Mouse (Mus musculus): ENCODE data around the gene Kcmf1.

Kcmf1 gene

DNA sequence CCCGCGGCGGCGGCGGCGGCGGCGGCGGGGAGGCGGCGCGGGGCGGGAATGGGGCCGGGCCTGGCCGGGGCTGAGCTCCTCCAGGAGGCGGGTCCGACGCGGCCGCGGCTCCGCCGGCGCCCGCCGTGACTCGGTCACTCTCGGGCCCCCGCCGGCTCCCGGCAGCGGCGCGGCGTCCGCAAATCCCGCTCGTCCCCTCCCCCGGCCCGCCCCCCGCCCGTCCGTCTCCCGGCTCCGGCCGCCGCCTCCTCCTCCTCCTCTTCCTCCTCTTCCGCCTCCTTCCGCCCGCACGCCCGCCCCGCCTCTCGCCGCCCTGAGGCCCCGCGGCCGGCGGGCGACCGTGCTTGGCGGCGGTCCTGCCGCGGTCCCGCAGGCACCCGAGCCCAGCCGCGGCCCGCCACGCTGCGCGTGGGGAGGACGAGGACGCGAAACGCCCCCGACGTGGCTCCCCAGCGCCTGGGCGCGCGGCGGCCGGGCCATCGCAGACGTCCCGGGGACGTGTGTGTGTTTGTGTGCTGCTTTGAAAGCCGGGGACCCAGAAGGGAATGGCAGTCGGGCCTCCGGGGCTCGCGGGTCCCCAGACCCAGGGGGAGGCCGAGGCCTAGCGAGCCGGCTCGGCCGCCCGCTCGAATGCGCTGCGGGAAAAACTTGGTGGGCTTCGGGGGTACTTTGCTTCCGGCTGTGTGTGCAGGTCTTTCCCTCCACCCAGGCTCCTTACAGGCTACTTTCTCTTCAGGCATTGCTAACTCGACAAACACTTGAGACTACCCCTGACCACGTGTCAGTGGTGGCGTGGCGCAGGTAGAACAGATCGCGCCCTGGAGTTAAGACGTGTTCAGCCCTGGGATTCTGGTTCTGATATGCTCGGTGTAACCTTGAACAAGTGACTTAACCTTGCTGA lies at the start of gene Kcmf1:
TSS of gene Kcmf1 (minus strand) at position 199 of the 901 bp plus-strand sequence.
- DNase-seq (ENCODE audit: low read depth): peak; percentile 83

GRCm38 (mm10) chr6:72949161-72949756 lies 49.5 kb upstream of the Kcmf1 start:
- DNase-seq (ENCODE audit: low read depth): no peak

GRCm38 (mm10) chr6:72948392-72948791 lies 48.6 kb upstream of the Kcmf1 start:
- DNase-seq (ENCODE audit: low read depth): no peak

DNA sequence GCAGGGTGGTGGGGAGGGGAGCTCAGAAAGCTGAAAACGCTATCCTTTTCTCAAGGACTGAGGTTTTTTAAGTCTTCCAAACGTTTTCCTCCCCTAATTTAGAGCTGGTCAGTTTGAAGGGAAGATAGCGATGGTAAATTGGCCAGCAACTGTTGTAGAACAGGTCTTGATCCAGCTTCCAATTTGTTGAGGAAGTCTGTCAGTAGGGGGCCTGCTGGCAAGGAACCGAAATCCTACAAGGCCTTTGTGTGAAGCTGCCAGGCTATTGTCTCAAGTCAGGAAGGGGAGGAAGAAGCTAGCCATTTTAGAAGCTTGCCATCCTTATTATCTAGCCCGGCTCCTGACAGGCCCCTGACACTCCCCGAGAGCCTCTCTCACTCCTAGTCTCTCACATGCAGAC lies 48.2 kb upstream of the Kcmf1 start:
- no peak for DNase-seq (ENCODE audit: low read depth)

- DNase-seq (ENCODE audit: low read depth): peak; percentile 89
Measured at GRCm38 (mm10) chr6:72940493-72940892, 40.7 kb upstream of the Kcmf1 start.

- DNase-seq (ENCODE audit: low read depth): no peak
Measured at GRCm38 (mm10) chr6:72937859-72938258, 38.1 kb upstream of the Kcmf1 start.

- no peak for DNase-seq (ENCODE audit: low read depth)
Measured at GRCm38 (mm10) chr6:72937430-72937829, 37.7 kb upstream of the Kcmf1 start.

- DNase-seq (ENCODE audit: low read depth): no peak
Measured at GRCm38 (mm10) chr6:72932955-72933354, 33.2 kb upstream of the Kcmf1 start.

DNA sequence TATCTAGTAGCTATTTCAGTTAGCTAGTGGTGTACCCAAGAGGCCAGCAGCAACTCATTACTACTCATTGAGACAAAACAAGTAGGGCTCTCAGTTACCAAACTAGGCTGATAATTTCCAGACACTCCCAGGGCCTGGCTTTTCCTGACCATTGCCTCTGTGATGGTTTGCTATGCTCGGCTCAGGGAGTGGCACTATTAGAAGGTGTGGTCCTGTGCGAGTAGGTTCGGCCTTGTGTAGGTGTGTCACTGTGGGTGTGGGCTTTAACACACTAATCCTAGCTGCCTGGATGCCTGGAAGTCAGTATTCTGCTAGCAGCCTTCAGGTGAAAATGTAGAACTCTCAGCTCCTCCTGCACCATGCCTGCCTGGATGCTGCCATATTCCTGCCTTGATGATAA lies 31.8 kb upstream of the Kcmf1 start:
- no peak for DNase-seq (ENCODE audit: low read depth)

GRCm38 (mm10) chr6:72929795-72930398 lies 30.1 kb upstream of the Kcmf1 start:
- no peak for DNase-seq (ENCODE audit: low read depth)

DNA sequence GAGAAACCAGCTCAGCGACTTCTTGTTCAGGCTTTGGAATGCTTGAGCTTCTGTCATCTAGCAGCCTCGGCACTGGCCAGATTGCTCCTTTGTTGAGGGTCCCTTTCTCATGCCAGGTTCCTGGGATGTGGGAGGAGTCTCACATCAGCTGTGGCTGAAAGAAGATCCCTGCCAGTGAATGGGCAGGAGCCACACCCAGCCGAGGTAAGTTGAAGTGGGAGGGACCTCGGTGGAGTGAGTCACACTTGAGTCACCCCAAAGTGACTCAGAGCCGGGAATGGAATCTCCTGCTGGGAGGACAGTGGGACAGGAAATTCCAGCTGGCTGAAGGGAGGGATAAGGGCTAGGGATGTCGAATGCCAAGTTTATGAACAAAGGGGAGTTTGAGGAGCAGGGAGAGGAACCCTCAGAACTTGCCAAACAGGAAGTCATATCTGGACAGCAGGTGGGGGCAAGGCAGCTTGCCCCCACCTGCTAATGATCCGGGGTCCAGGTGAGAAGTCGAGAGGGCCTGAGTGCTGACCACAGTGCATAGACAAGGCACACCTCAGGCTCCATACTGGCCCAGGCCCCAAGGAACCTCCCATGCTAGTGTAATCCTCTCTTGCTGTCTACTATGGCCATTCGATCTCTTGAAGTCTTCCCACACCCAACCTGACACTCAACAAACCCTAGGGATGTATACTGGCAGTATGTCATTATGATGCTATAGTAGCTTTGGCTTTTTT lies 27.1 kb upstream of the Kcmf1 start:
- peak; percentile 90 for DNase-seq (ENCODE audit: low read depth)

DNA sequence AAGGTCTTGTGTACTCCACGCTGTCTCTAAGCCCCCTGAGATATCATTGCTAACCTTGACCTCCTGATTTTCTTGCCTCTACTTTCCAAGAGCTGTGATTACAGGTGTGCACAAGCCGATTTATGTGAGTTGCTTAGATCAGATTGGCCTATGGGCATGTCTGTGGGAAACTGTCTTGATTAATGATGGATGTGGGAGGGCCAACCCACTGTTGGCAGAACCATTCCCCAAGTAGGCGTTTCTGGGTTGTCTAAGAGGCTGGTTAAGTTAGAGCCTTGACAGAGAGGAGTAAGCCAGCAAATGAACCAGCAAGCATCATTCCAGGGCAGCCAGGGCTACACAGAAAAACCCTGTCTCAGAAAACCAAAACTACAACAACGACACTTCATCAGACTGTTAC lies 26.3 kb upstream of the Kcmf1 start:
- DNase-seq (ENCODE audit: low read depth): no peak

DNA sequence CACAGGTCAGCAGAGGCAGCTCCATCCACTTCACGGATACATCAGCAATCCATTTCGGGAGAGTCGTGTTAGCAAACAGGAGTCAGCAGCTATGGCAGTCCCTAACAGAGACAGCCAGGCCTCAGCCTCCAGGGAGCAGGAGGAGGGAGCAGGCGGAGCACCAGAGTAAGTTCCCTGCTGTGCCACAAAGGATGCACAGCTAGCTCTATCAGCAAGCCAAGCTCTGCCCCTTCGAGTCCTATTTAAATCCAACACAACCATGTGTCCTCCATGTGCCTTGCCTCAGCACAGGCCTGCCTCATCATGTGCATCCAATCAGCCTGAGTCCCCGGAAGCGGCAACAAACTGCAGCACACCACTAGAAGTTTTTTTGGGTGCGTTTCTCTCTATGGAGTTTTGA lies 23.6 kb upstream of the Kcmf1 start:
- DNase-seq (ENCODE audit: low read depth): no peak

DNA sequence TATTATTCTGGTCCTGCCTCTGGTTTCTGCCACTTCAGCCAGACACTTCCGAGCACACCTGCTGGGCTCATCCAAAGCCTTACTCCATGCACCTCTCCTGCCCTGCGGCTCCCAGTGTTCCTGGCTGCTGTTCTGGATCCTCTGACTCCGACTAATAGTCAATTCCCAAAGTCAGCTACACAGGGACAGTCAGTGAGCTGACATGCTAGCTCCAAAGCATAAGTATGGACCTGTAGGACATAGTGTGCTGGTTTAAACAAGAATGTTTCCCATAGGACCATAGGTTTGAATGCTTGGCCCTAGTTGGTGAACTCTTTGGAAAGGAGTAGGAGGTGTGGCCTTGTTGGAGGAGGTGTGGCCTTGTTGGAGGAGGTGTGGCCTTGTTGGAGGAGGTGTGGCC lies 21.3 kb upstream of the Kcmf1 start:
- DNase-seq (ENCODE audit: low read depth): no peak

DNA sequence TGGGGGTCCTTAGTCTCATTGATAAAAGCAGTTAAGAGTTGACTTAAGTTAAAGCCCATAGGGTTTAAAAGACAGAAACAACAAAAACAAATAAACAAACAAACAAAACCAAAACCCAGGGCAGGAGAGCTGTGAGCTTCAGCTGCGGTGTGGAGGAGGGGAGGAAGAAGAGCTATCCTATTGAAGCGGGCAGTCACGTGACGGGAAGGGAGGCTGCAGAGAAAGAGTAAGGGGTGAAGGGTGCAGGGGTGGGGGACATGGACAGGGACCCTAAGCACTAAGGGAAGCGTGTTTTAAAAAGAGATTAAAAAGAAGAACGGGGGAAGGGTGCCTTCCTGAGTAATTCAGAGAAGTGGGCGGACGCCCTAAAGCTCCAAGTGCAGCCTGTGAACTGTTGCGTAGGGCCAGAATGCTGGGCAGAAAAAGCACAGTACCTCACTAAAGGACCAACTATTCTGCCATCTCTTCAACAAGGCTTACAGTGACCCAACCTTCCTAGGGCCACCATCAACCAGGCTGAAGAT lies 18.8 kb upstream of the Kcmf1 start:
- DNase-seq (ENCODE audit: low read depth): no peak

DNA sequence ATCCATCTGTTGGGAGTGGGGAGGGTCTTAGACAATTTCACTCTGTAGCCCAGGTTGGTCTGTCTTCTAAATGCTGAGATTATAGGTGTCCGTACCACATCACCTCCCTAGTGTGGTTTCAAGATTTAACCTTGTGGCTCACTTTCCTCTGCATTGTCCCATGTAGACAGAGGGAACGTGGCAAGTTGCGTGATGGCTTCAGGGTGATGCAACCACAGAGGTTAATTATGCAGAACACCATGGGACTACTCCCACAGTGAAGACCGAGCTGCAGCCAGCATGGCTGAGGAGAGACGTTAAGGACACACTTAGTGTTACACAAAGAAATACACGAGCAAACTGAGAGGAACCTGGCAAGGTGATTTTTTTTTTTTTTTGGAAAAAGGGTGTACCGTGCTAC lies 16.6 kb upstream of the Kcmf1 start:
- DNase-seq (ENCODE audit: low read depth): no peak

DNA sequence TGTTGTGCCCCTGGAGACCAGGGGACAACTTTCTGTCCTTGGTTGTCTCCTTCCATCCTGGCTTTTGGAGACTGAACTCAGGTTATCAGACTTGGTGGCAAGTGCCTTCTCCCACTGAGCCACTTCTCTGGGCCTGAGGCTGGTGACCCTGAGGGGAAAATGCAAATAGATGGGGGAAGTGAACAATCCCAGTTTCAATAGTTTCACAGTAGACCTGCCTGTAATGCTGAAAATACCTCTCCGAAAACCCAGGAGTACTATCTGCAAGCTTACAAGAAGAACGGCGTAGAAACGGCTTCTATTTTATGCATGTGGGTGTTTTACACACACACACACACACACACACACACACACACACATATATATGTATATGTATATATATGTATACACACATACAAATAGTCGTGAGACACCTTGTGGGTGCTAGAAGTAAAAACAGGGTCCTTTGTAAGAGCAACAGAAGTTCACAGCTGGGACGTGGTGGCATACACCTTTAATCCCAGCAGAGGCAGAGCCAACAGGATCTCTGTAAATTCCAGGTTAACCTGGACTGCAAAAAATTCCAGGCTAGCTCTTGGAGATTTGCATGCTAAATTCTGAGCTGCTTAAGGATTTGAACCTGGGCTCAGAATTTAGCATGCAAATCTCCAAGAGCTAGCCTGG lies 14.4 kb upstream of the Kcmf1 start:
- DNase-seq (ENCODE audit: low read depth): no peak

DNA sequence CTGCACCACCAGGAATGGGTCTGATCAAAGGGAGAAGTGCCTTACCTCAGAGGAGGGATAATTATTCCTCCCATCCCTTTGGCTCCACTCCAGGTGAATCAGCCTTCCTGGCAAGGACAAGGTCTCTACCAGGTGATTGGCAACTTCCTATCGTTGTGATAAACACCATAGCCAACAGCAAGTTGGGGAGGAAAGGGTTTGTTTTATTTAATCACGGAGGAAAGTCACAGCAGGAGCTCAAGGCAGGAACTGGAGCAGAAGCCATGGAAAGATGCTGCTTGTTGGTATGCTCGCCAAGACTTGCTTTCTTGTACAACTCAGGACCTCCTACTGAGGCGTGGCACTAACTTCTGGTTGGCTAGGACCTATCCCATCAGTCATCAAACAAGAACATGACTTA lies 11.5 kb upstream of the Kcmf1 start:
- no peak for DNase-seq (ENCODE audit: low read depth)

DNA sequence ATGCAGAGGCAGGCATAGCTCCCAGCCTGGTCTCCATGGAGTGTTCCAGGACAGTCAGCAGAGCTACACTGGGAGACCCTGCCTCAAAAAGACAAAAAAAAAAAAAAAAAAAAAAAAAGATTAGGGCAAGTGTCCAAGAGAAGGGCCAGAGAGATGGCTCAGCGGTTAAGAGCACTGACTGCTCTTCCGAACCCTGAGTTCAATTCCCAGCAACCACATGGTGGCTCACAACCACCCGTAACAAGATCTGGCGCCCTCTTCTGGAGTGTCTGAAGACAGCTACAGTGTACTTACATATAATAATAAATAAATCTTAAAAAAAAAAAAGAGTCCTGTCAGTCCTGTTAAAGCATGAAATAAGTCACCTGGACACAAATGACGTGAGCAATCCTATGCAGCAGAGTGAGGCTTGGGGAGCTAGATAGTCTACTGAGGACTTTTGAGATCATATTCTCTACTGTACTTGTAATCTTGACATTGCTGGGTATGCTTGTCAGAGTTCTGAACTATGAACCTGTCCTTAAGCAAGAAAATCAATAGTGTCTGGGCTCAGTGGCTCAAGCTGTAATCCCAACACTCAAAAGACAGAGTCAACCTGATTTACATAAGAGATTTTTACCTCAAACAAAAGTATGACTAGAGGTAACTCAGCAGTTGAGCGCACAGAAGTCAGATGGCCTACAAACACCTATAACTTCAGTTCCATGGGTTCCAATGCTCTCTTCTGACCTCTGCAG lies 2.6 kb upstream of the Kcmf1 start:
- DNase-seq (ENCODE audit: low read depth): no peak

DNA sequence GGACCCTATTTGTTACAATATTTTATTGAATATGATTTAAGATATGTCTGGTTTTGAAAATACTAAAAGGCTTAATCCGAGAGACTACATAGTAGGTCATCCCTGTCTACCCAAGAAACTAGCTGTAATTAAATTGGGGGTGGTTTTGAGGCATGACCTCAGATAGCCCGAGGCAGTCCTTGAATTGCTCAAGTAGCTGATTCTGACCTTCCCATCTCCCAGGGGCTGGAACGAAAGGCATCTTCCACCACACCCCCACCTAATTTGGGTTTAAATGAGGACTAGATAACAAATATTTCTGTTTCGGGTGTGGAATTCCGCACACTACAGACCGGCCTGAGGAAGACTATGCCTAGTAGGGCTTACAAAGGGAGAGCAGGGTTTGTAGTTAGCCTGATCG lies 1.2 kb upstream of the Kcmf1 start:
- no peak for DNase-seq (ENCODE audit: low read depth)

- peak; percentile 74 for DNase-seq (ENCODE audit: low read depth)
Measured at GRCm38 (mm10) chr6:72899201-72899780, 488 bp downstream of the Kcmf1 start.
